Mouse (Mus musculus) C2C12 (cell line): ENCODE measurements around the gene Traip.

Experiments used
- CEBPB ChIP-seq: IDR thresholded peaks from one replicate; pipeline ENCODE4 v1.6.1; 2011; ENCODE audit warnings: low read depth, mild to moderate bottlenecking, control low read depth, moderate library complexity
- CTCF ChIP-seq: IDR thresholded peaks from one replicate; pipeline ENCODE4 v1.5.1; 2011; ENCODE audit not compliant: control insufficient read depth, insufficient read depth, insufficient read length
- MAX ChIP-seq: IDR thresholded peaks from one replicate; pipeline ENCODE4 v1.6.1; 2011; ENCODE audit warnings: mild to moderate bottlenecking, control low read depth
- USF1 ChIP-seq: IDR thresholded peaks from one replicate; pipeline ENCODE4 v1.6.1; 2011; ENCODE audit warnings: low read depth, mild to moderate bottlenecking, control low read depth, moderate library complexity

DNA sequence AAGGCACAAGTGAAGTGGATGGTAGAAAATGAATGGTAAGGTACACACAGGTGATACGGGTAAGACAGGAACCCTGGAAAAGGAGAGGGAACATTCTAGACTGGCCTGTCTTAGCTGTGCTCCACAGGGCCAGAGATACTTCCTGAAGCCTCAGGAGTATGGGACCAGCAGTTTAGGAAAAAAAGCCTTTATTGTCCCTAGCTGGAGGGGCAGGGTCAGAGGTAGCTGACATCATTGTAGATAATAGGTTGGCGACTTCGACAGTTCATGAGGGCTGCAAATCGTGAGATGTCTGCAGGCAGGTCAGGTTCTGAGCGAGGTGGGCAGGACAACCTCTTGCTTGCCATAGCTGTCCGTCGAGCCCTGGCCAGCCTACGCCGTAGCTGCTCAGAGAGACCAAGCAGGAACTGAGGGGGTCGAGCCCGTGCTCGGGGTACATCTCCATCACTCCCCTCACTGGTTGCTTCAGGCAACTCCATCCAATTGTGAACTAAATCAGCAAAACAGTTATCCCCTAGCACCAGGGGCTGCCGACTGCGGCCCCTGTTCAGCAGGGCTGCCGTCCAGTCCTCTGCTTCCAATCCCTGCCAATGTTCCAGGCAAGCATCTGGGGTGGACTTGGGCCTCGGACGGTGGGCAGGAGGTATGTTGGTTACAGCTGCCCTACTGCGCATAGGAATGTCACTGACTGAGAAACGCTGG, 34.3 kb downstream of the Traip start:
- TF ChIP-seq CTCF (no peak), MAX (no peak), CEBPB (no peak), USF1 (no peak)
